Mouse (Mus musculus) testis, postnatal 10 days (tissue): ENCODE results near the gene Polr3h.

ENCODE experiments used
- DNase-seq: peaks from one replicate; pipeline ENCODE4 v3.0.0; 2021; ENCODE audit warnings: low spot score

Polr3h gene

DNA sequence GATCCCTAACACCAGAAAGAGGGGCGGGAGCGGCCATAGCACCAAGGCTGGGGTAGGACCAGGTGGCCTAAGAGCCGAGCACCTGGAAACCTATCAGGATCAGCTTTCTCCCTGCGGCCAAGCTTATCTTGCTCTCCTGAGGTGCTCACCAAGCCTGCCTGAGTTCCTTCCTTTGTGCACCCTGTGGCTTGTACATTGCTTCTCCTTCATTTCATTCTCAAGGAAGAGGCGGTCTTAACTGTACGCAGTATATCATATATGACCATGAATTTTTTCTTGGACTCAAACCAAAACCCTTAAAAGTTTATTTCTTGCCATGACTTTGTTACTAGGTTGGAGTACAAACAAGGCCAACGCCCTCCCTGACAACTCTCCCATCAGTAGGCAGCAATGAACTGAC, 61.8 kb downstream of the Polr3h start:
- no peak for DNase-seq

DNA sequence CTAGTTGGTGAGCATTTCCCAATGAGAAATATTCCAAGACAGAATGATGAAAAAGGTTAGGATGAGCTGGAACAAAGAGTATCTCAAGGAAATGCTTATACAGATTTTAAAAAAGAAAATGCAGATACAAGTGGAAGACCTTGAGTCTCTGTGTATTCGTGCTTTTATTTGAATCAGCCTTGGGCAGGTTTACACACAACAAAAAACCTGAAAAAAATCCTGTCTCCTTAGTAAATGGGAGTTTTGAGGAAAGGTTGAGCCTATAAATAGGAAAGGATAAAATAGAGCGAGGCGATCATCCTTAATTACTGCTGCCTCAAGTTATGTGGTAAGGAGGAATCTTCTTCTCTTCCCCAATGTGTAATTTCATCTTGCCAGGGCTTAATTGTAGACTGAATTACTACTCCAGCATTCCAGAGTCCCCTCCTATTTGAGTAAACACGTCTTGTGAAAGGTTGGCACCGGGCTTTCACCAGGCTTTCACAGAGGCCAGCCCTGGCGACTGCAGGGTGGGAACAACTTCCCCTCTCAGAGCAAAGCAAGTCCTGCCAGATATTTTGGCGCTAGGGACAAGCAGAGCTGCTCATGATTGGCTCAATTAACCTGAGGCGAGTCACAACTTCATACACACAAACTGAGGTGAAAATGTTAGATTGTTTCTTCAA, 65.4 kb downstream of the Polr3h start:
- no peak for DNase-seq

DNA sequence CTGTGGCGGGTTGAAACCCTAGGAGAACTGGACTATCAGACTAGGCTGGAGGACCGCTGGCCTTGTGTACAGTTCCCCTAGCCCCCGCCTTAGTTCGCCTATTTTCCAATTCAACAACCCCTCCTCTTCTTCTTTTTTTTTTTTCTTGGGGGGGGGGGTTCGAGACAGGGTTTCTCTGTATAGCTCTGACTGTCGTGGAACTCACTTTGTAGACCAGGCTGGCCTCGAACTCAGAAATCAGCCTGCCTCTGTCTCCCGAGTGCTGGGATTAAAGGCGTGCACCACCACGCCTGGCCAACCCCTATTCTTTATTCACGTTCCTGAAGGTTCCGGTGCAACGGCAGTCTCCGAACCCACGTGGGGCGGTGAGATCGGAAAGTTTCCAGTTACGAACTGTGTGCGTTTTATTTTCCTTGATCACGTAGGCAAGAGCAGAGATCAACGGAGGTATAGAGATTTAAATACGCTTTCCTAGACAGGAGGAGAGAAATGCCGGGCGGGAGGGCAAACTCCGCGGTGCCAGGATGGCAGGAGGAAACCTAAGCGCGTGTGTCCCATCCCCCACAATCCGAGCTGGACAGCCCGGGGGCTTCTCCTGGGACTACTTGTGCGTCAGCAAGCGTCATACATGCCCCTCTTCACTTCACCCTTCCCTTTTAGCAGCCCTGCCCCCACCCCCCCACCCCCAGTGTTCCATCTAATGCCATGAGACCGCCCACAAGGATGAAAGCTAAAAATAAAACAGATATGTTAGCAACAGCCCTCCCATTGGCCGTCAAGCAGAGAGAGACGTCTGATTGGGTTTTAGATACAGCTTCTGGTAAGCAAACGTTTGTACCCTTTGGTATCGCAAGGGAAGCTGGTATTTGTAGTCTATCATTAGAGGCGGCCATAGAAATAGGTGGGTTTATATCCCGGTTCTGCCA, 66.4 kb downstream of the Polr3h start:
- DNase-seq = peak; percentile 86

DNA sequence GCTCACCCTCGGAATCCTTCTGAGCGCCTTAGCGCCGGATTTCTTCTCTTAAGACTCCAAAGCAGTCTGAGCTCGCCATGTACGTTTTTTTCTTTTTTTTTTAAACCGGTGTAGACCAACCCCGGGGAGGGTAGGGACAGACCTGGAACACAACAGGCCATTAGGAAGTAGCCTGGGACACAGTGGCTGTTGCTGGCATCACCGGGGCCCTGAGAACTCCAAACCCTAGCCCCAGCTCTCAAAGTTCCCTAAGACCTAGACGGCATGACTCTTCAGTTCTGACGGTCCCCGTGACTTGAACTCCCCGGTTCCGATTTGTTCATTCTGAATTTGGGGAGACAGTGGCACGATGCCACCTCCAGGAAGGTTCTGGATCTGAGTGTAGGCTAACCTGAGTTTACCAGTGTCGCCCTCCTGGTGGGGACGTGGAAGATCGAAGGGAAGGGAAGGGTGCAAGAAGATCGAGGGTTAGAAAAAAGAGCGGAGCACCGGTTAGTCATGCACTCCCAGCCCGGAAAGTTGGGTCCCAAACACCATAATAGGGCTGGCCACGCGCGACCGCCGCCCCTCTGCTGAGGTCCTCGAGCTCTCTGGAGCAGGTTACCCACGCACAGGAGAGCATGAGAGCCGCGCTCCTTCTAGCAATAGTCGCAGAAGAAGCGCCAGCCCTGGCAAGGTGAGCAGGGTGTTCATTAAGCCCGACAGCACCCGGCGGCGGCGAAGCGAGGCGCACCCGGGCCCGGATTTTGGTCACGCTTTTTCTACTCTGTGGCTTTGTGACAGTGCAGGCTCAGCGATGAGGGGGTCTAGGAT, 67.3 kb downstream of the Polr3h start, which contains the start of gene Tob2:
Gene Tob2 (minus strand): TSS at position 280 of the 813 bp plus-strand sequence.
- DNase-seq = peak; percentile 74

DNA sequence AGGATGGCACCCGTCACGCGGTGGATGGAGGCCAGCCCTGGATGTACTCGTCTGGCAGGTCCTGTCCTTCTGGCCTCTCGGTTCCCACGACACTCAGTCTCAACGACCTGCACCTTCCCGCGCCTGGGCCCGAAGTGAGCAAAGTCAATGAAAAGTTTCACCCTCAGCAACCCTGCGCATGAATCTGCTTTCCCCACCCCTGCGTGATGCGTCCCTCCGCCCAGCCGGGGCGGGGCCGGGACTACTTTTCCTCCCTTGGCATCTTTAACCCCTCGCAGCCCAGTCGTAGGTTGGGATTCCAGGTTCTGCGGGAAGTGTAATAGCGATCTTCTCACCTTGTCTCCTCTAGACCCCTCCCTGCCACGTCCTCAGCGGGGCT, 67.9 kb downstream of the Polr3h start:
- peak; percentile 95 for DNase-seq

DNA sequence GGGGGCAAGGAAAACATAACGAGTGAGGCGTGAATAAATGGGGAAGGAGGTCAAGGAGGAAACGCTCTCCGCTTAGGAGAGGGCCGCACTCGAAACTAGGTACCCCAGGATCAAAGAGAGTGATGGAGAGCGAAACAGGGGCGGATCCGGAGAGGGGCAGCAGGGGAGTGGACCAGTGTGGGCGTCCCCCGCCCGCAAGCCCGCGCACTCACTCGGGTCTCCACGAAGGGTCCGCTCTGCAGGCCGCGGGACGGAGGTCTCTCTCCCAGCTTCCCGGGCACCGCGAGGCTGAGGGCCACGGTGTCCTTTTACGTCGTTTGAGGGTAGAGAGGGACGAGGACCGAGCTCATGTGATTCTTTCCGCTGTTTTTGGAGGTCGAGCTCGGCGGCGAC, 68.3 kb downstream of the Polr3h start:
- DNase-seq = no peak

DNA sequence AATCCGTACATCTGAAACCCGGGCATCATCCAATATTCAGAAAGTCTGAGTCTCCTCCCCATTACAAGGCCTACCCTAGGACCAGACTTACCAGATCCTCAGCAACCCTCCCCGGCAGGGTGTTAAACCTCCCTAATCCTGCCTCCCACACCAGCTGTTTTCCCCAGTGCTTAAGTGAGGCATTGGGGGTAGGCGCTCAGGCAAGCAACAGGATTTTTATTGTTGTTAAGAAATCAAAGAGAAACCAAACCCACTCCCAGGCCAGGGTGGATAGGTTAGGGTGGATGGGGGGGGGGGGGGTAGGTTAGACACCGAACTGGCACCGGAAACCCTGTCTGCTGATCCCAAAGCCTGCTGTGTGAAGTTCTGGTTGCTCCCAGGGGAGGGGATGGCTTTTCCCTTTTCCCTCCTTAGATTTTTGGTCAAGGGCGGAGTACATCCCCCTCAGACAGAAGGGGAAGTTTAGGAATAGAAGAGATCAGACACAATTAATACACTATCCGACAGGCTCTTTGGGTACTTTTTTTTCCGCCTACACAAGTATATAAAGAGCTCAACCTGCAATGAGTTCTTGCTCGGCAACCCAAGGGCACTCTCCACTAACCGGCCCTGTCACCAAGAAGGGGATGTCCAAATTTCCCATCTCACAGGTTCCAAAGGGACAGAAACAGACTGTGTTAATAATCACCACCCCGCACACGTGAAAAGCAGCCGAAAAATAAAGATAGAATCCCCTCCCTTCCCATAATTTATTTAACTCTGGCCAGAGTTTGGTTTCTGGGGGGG, 68.9 kb downstream of the Polr3h start:
- no peak for DNase-seq

DNA sequence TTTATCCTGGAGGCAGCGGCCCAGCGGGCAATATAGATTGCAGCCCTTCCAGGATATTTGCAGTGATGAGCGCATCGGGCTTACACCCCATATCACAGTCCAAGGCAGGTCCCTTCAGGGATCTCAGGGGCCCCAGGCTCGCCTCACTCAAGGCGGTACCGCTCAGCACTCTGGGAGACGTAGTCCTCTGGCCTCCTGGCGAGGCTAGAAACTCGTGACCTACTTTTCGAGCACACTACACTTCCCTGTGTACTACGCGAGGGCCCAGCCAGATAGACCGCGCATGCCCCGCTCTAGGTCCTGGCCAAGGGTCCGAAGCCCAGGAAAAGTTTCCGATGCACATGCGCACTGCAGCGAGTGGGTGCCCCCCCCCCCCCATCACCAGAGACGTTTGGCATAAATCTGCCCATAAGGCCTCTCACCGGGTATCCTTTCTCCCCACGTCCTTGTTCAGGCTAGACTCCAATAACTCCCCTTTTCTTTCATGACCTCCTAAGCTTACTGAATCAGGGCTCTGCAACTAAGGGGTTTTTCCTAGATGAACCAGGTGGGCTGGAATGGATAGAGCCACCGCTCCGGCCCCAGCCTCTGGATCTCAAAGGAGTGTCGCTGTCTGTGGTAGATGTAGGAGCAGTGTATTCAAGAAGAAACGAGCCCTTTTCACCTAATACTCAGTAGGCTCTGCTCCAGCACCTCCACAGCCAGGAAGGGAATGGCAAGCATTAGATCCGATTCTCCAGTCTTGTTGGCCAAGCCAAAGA, 69.8 kb downstream of the Polr3h start:
- DNase-seq = peak; percentile 82

DNA sequence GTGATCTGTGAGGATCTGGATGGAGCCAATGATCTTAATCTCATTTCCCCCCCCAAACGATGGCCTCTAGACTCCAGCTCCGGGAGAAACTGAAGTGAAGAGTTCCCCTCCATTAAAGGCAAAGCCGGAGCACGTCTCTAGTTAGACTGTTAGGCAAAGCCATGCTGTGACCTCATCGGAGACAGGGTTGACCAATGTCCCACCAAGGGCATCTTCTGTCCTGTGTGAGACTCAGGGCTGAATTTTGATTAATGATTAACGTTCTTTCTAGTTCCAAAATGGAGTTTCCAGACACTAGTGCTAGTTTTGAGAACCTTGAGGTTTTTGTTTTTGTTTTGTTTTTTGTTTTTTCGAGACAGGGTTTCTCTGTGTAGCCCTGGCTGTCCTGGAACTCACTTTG, 73.0 kb downstream of the Polr3h start:
- DNase-seq = no peak

DNA sequence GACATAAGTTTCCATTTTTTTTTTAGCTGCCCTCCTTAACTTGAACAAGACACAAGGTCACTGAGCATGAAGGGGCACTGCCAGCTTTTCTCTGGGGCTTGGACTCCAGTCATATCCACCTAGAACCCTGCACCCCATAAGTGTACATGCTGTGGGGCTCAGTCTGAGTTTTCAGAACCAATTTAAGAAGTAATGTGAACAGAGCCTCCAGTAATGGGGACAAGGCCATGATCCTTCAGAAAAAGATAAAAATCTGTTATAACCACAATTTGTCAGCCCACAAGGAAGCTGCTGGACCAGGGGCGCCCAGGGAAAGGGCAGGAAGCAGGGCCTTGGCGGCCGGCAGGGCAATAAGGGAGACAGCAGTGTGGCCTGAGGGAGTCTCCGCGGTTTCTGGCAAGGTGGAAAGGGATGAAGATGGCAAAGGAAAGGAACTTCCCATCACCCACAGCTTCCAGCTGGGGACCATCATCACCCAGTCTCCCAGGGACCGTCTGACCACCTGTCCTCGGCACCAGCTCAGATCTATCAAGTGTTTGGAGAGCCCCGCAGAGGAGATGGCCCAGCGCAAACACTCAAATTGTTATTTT, 73.5 kb downstream of the Polr3h start:
- DNase-seq = no peak

DNA sequence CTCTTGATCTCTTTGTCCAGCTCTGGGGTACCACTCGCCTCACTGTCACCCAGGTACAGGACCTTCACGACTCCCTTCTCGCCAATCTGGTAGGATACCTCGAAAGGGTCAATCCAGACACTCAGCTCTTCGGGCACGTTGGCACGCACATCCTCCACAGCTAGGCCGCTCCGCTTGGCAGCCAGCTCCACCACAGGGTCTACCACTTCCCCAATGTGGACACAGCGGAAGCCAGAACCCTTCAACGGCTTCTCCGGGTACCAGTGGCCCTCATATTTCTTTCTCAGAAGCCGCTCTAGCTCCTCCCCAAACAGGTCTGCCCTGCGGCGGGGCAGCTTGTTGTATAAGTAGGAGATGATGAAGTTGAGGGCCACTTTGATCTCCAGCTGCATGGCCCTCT, 74.7 kb downstream of the Polr3h start:
- DNase-seq = no peak

DNA sequence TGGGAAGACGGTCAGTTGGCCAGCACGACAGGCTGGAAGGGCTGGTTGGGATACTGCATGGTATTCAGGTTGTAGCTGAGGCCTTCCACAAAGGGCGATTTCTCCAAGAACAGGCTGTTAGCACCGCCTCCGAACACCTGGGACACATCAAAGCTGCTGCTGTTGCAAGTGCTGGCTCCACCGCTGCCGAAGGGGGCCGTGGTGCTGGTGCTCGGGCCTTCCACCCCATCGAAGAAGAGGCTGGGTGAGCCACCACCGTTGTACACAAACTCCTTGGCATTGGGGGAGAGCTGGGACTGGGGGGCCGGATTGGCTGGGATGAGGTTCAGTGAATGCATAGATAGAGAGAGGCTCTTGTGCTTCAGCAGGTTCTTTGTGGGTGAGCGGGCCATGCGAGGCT, 75.3 kb downstream of the Polr3h start:
- DNase-seq = no peak

DNA sequence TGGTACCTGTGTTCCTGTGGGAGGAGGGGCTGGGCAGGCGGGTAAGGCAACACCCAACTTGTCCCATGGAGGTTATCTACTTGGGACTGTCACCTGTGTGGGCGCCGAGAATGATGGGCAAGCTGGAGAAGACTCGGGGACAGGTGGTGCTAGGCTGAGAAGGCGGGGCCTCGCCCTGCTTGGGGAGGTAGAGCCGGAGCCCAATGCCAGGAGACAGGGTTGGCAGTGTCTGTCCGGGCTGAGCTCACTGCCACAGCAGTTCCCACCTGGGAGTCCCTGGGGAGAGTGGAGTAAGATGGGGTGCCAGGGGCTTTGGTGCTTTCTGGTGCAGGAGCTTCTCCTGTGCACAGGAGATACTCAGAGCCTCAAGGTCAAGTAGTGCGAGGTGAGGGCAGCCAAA, 76.9 kb downstream of the Polr3h start:
- DNase-seq = no peak

DNA sequence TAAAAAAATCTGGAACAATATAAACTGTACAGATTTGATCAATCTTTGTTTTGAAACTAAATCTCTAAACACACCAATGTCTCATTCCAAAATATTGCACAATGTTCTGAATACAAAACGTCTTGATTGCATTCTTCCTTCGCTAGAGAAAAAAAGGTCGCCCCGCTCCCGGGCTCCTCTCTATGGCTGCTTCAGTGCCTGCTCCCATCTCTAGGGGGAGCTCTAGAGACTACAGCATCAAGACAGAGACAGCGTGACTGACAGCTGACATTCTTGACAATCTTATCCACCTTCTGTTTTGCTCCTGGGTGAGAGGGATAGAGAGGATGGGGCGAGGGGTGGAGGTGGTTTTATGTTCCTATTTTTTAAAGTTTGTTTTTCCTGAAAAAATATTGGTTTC, 77.7 kb downstream of the Polr3h start:
- no peak for DNase-seq

DNA sequence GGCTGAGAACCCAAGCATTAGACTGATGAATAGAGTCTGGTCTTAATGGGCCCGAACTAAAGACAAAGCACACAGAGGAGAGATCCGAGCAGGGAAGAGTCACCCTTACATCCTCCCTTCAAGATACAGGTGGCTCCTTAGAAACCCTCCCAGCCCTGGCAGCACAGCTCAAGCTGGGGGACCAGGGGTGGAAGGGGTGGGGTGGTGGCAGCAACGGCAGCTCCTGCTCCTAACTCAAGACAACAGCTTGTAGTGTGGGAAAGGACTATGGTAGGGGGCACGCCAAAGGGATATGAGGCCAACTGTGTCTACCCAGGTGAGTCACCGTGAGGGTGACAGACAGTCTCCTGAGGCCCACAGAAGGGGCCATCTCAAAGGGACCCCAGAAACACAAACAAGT, 78.2 kb downstream of the Polr3h start:
- no peak for DNase-seq

DNA sequence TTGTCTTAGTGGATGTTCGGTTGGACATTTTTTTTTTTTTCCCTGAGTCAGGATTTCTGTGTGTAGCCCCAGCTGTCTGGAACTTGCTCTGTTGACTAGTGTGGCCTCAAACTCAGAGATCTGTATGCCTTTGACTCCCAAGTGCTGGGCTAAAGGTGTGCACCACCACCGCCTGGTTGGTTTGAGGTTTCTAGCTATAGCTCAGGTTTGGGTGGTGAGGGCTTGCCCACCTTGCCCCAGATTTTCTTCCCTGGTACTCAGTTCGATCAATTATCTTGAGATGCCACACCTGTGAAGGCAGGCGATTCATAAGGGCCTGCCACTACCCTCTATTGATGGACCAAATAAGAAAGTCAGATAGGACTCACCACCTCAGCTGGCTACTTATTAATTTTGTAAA, 78.9 kb downstream of the Polr3h start:
- DNase-seq = no peak

DNA sequence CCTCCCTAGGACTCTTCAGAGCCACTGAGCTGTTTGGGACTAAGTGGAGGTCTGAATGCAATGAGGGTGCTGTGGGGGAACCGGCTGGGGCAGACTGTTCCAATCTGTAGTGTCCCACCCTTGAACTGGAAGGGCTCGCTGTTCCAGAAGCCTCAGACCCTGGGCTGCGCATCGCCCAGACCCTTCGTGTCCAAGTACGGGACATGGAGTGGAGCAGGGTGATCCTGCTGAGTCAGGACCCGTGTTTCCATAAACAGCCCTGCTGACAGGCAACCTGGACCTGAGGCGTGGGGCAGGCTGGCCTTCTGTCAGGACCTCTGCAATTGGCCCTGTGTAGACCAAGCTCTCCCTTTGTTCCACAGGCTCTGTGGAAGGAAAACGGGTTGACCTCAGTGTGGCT, 79.3 kb downstream of the Polr3h start:
- no peak for DNase-seq

DNA sequence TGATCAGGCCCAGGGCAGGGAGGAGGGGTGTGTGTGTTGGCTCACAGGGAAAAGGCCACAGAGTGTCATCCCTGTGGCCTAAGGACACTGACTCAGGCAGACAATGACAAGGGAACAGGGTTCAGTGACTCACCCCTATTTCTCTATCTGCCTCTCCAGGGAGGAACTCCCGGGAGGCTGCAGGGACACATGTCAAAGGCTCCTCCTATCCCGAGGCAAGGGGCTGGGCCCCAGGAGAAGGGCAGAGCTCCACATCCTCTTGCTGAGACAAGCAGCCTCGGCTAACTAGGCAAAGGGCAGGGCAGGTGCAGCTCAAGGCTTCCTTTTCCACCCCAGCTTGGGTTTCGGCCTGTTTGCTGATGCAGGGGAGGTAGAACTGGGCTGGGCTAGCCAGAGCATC, 80.3 kb downstream of the Polr3h start:
- no peak for DNase-seq

DNA sequence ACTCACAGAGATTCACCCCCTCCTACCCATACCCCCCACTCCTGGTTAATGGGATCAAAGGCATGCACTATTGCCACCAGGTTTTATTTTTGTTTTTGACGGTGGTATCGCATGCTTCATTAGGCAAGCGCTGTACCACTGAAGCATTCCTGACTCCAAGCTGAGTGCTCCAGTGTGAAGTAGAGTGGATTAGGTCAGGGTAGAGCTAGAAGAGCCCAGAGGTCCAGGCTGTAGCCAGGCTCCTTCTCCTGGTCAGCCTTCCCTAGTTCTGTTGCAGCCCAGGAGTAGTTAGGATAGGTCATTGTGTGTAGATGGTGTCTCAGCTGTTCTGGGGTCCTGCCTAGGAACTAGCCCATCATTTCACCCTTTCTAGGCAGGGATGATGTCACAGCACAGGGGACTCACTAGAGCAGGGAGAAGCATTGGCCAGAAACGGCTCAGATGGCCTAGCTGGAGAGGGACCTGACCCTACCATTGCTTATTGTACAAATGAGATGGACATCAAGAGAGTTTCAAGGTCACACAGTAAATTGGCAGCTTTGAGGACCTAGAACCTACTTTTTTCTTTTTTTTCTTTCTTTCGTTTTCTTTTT, 80.9 kb downstream of the Polr3h start:
- no peak for DNase-seq

DNA sequence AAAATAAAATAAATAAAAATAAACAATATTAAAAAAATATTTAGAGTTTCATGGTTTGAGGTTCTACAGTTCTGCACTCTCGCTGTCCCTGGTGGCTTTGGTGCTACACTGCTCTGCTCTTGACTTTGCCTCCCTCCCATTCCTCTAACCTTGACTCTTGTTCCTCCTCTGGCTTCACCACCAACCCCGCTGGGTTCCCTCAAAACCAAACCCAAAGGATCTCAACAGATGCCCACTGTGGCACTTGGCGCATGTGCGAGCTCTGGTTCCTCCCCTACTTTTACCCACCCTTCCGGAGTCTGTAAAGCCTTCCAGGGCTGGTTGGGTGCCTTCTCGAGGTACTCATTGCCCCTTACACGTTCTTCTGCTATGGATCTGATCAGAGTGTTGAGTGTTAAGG, 83.8 kb downstream of the Polr3h start:
- DNase-seq = no peak
